Mouse (Mus musculus) bone marrow macrophage, adult 2 months (primary cell): ENCODE measurements around the gene Slc39a8.

Experiments used
- CTCF ChIP-seq: IDR thresholded peaks from 2 replicates; pipeline ENCODE4 v1.5.1; 2012; ENCODE audit warnings: low read depth, mild to moderate bottlenecking, low read length, moderate library complexity
- POLR2A ChIP-seq: IDR thresholded peaks from 2 replicates; pipeline ENCODE4 v1.6.1; 2012; ENCODE audit warnings: mild to moderate bottlenecking, low read depth, low read length, borderline replicate concordance

GRCm38 (mm10) chr3:135889401-135889800, 64.3 kb downstream of the Slc39a8 start:
- TF ChIP-seq POLR2A = no peak
- no peak for TF ChIP-seq CTCF
